Mouse (Mus musculus): ENCODE data around the gene Cd28.
"Not testable (repeated sequence)": the region's sequence is repeated elsewhere in the genome, so short reads cannot be mapped to it uniquely, and the experiment has no call there.

The Cd28 gene

DNA sequence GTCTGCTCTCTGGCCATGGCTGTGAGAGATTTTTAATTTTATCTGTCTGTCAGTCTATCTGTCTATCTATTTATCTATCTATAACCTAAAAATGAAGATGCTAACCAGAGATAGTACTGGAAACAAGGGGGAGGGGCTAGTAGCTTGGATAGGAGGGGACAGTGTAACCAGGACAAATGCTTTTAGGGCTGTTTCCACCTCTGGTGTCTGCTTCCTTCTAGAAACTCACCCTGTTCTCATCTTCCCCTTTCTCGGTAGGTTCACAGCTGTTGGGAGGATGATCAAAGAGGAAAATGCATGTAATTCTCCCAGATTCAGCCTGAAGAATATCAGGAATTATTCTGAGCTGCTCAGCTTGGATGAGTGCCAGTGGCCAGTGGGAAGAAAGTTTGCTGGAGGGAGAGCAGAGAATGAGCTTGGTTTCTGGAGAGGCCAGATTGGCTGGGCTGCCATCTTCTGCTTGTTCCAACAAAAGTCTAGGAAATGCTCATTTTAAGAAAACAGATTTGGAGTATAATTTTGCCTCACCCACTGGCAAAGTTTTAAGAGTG lies 83.3 kb downstream of the Cd28 start:
- no peak for DNase-seq (ENCODE audit: low read depth, low spot score)

DNA sequence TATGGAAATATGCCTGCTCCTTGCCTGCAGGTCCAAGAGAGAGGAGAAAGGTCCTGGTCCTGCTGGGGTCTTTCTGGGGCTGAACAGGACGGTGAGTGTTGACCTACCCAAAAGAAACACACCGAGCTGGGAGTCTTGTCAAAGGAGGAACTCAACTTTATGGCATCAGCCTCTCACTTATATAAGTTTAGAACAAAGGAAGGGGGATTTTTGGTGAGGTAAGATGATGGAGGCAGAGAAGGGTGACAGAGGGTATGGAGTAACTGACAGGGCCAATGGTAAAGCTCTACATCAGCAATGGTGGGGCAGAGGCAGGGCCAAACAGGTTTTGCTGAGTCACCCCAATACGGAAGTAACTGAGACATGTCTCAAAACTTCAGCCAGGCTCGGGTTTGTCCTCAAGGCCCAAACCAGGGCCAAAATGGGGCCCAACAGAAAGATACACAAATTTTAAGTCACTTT lies 84.6 kb downstream of the Cd28 start:
- no peak for DNase-seq (ENCODE audit: low read depth, low spot score)

- no peak for DNase-seq (ENCODE audit: low read depth, low spot score)
Measured at GRCm38 (mm10) chr1:60803128-60803824, 86.7 kb downstream of the Cd28 start.

- DNase-seq (ENCODE audit: low read depth, low spot score): no peak
Measured at GRCm38 (mm10) chr1:60803825-60804696, 87.5 kb downstream of the Cd28 start.

- no peak for DNase-seq (ENCODE audit: low read depth, low spot score)
Measured at GRCm38 (mm10) chr1:60805178-60805577, 88.6 kb downstream of the Cd28 start.

DNA sequence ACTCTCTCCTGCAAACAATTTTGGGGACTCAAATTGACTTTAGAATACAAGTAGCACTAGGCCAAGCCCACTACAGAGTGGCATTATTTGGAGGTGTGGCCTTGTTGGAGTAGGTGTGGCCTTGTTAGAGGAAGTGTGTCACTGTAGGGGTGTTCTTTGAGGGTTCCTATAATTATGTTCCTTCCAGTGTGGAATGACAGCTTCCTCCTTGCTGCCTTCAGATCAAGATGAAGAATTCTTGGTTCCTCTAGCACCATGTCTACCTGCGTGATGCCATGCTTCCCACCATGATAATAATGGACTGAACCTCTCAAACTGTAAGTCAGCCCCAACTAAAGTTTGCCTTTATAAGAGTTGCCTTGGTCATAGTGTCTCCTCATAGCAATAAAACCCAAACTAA lies 91.1 kb downstream of the Cd28 start:
- no peak for DNase-seq (ENCODE audit: low read depth, low spot score)

- DNase-seq (ENCODE audit: low read depth, low spot score): no peak
Measured at GRCm38 (mm10) chr1:60808466-60808865, 91.9 kb downstream of the Cd28 start.

DNA sequence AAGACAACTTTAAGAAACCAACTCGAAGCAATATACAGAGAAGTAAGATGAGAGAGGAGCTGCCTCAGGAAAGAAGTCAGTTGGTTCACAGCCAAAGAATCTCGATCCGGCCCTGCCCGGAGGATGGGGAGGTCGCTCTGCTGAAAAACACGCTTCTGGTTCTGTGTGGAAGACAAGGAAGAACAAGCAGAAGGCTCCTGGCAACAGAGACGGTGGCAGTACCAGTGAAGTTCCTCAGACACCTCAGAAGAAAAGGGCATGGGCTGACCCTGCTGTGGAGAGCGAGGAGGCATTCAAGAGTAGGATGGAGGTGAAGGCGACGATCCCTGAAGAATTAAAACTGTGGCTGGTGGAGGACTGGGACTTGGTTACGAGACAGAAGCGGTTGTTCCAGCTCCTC lies 92.6 kb downstream of the Cd28 start:
- no peak for DNase-seq (ENCODE audit: low read depth, low spot score)

GRCm38 (mm10) chr1:60810821-60811220 lies 94.2 kb downstream of the Cd28 start:
- DNase-seq (ENCODE audit: low read depth, low spot score): no peak

GRCm38 (mm10) chr1:60811998-60812397 lies 95.4 kb downstream of the Cd28 start:
- no peak for DNase-seq (ENCODE audit: low read depth, low spot score)

GRCm38 (mm10) chr1:60813411-60813810 lies 96.8 kb downstream of the Cd28 start:
- DNase-seq (ENCODE audit: low read depth, low spot score): no peak

GRCm38 (mm10) chr1:60815912-60816311 lies 99.3 kb downstream of the Cd28 start:
- no peak for DNase-seq (ENCODE audit: low read depth, low spot score)

DNA sequence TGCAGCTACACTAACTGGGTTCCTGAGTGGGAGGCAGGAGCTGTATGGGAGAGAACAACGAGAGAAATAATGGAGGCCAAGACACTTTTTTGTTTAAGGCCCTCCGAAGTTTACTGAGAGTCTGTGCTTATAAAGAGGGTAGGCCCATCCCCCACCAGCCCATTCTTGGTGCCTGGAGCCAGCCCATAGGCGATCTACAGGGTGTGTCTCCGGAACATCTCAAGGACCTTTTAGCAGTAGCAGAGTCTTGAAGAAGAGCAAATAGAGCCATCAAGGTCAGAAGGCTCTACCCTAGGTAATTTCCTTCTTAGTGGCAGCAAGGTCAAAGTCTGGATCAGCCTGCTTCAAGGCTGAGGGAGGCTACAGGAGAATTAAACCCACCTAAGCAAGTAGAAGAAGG lies 101.9 kb downstream of the Cd28 start:
- not testable (repeated sequence) for DNase-seq (ENCODE audit: low read depth, low spot score)

DNA sequence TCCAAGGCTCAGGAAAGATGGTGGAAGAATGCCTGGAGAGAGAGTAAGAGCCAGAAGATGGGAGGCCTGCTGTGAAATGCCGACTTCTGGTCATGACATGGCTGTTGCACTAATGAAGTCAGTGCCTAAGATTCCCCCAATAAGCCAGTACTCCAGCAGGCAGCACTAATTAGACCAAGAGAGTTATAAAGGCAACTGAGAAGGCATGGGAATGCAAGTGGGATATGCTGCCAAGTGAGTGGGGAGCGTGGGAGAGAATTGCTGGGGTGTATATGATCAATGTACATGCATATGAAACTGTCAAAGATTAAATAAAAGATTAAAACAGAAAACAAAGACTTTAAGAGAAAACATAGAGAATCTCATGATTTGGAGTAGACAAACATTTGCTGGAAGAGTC lies 103.4 kb downstream of the Cd28 start:
- no peak for DNase-seq (ENCODE audit: low read depth, low spot score)

- DNase-seq (ENCODE audit: low read depth, low spot score): no peak
Measured at GRCm38 (mm10) chr1:60820981-60821380, 104.4 kb downstream of the Cd28 start.

DNA sequence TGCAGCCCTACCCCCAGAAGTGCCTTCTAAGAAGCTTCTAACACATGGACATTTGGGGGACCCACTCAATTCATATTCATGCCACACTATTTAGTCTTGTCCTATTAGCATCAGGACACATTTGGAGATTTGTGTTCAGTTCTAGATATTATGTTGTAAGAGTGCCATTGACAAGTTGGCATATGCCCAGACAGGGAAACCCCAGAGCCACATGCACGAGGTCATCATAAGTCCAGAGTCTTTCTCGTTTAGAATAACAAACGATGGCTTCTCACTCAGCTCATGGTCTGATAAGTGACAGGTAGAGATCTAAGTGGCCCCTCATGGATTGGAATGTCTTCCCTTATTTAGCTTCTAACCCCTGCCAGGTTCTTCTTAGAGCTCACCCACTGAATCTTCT lies 105.0 kb downstream of the Cd28 start:
- no peak for DNase-seq (ENCODE audit: low read depth, low spot score)

All from forelimb bud, embryonic 11.5 days (tissue).